Mouse (Mus musculus) Patski (cell line): Measurements from ENCODE around the gene Enpp1. TPM values are rescaled to one million over a fixed set of nuclear protein-coding genes. Genes with fewer than 3 reads are reported as not detected.

Source experiments
- ATAC-seq: fragments of 100-300 bp; one replicate; pipeline ENCODE4 v1.8.0; 2021
- CTCF ChIA-PET: fragments of 350-600 bp; sonication (Branson Sonifier 250); formaldehyde crosslinking; loops from one replicate; lab custom pipeline; 2022; ENCODE audit warnings: inconsistent platforms; lab: Charles Lee
- POLR2A ChIA-PET: fragments of 350-600 bp; sonication (Branson Sonifier 250); formaldehyde crosslinking; loops from one replicate; lab custom pipeline; 2022; ENCODE audit warnings: antibody characterized with exemption, inconsistent platforms; lab: Charles Lee
- DNase-seq: peaks from one replicate; pipeline ENCODE4 v3.0.0-alpha.2; 2011; ENCODE audit warnings: low read depth, low spot score
- H3K27me3 ChIP-seq: fragments of 371-371 bp; one replicate; pipeline ENCODE4 v1.5.1; 2021
- CTCF ChIP-seq: fragments of 100-300 bp; IDR thresholded peaks from one replicate; pipeline ENCODE4 v1.5.1; 2021
- in situ Hi-C: fragments of 300-500 bp; cut with MboI; formaldehyde crosslinking; loops from 3 replicates; pipeline ENCODE4 v1.11.1; 2018; ENCODE audit warnings: low pct_unique_long_range_greater_than_20kb, mixed read lengths
- polyA plus RNA-seq: library from polyadenylated mRNA; unstranded; gene quantifications from one replicate; pipeline ENCODE4 v1.2.3, GENCODE M21; 2021

Gene Enpp1
- 4.0 TPM for polyA plus RNA-seq

DNA sequence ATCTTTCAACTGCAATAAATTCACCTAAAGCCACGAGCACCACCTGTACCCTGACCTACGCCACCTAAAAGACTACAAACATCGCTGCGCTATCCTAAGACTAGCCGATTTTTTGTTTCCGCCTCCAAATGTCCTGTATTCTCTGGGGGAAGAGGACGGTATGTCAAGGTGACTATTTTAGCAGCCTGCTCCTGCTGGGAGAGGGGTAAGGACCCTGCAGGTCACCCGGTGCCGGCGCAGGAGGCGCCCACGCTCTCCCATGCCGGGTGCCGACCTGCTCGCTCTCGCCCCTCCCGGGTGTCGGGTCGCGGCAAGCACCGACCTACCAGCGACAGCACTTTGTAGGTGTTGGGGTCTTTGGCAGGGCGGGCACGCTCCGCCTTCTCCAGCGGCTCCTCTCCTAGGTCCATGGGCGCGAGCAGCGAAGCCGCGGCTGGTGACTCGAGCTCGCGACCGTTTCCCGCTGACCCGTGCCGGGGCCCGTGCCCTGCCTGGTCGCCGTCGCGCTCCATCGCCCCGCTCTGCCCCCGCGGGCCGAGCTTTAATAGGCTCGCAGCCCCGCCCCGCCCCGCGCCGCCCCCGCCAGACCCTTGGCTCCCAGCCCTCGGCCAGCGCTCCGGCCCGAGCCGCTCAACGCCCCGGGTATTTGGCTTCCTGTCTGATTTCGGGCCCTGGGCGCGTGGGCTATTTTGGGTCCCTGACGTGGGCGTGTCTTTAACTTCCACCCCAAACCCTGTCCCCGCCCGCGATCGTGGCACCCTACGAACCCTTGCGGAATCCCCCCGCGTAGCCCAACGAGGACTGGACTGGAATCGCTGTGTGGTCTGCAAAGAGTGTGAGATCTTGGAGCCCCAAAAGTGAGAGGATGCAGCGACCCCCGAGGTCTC lies at the start of gene Enpp1:
Gene Enpp1 (minus strand): TSS at position 680 of the 887 bp plus-strand sequence.
- ATAC-seq (peak; percentile 58), DNase-seq (no peak)
- H3K27me3 ChIP-seq = no peaks in the 10 kb centered on the region
- POLR2A ChIA-PET = no interaction called here
- in situ Hi-C loops = no loop called here
- TF ChIP-seq CTCF = no peak
- CTCF ChIA-PET = interaction anchor here (1.4 kb wide), 1 partner anchor 8 kb away, joined by 3 read pairs; no protein-coding TSS in a partner anchor

DNA sequence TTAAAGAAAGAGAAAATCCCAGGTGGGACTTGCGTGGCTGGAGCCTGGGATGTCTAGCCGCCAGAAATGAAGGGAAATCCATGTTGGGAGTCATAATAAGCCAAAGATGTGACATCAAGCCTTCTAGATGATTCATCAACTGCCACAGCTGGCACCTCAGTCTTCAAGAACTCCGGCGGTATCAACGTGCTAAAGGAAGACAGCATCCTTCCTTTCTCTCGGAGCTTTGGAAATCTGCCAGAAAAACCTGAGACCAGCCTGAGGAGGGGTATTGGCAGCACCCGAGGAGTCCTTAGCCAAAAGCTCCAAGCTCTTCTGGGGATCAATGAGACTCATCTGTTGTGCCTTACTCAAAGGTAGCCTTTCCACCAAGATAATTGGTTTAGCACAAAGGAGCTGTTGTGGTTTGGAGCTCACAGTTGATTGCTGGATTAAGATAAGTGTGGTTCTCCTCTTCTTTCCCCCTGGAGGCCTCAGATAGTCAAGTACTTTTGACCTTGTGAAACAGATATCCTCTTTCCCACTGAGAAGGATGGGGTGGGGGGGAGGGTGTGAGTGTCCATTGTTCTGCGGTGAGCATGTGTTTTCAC lies 46.5 kb upstream of the Enpp1 start:
- TF ChIP-seq CTCF = no peak
- DNase-seq = no peak

DNA sequence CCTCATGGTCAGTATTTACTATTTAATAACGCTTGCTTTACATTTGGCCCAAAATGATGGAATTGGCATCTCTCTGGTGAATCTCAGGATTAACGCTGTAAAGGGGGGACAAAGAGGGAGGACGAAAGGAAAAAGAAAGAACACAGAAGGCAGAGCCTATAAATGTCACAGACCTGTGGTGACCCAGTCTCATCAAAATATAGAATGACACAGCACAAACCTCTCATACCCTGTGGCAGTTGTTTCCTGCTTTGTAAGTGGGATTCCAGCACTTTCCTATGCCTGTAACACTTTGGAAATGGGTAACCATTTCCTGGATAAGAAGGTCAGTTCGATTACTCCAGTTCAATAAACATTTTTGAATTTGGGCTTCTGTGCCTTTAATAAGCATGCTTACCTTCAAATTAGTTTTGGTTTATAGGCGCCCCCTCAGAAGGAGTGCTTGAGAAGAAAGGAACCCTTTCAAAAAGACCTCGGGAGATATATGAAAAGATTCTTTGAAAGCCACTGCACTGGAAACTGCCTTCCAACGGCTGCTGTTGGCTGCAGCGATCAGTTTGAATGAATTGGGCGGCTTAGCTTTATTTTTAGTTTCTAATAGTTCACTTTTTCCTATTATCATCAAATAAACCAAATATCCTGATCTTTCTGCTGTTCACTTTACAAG lies 43.0 kb upstream of the Enpp1 start:
- H3K27me3 ChIP-seq = no peaks in the 10 kb centered on the region
- TF ChIP-seq CTCF = no peak
- DNase-seq = no peak
- in situ Hi-C loops = no loop called here
- POLR2A ChIA-PET = no interaction called here
- CTCF ChIA-PET = no interaction called here
- ATAC-seq = no peak

More for the DNA sequence above, 46.5 kb upstream of the Enpp1 start:
- ChIA-PET CTCF (interaction anchor here (0.9 to 1.2 kb wide), 2 partner anchors 31 to 35 kb away, joined by 3 read pairs; no protein-coding TSS in a partner anchor), POLR2A (no interaction called here)
- H3K27me3 ChIP-seq = no peaks in the 10 kb centered on the region
- no peak for ATAC-seq
- in situ Hi-C loops = no loop called here

DNA sequence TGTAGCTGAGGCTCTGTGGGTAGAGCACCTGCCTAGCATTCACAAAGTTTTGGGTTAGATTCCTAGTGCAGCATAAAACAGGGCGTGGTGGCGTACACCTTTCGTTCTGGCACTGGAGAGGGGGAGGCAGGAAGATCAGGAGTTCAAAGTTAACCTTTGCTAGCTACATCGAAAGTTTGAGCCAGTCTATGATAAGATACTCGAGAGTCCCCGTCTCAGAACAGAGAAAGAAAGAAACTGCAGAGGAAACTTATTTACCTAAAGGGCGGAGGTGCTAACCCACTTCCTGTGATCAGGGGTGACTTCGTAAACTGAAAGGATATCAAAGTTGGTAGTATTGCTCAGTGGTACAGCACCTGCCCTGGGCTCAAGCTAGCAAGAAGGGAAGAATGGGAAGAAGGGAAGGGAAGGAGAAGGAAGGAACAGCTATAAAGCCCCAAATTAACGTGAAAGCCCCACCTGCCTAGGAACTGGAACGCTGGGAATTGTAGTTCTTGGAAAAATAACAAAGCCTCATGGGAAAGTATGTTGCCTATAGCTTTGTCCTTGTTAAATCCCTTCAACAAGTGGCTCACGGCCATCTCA lies 42.4 kb upstream of the Enpp1 start:
- ChIA-PET CTCF (no interaction called here), POLR2A (no interaction called here)
- H3K27me3 ChIP-seq = no peaks in the 10 kb centered on the region
- ATAC-seq = no peak
- in situ Hi-C loops = no loop called here
- DNase-seq = no peak
- no peak for TF ChIP-seq CTCF

DNA sequence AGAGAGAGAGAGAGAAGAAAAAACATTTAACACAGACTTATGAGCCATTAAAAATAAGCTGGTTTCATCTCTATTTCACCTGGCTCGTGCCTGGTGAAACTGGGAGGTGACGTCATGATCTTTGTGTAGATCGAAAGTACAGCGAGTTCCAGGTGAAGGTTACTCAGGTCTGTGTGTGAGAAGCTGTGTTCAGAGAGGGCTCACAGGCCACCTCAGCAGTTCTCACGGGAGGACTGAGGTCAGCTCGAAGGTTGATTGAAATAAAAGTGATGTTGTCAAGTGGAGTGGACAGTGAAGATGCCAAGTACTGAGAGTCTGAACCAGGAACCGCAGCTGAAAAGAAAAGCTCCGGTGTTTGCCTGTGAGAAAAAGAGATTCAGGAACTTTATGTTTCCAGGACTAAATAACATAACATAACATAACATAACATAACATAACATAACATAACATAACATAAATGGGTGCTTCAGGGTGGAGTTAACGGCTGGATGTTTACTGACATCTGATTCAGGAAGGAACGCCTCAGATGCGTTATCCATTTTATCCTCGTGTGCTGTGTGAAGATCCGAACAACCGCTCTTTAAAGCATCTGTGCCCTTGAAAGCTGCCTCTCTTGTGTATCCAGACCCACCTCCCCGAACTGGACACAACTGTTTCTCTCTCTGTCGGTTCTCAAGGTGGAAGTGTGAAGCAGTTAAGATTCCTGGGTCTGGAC lies 41.7 kb upstream of the Enpp1 start:
- TF ChIP-seq CTCF = no peak
- no peak for DNase-seq
- ChIA-PET CTCF (no interaction called here), POLR2A (no interaction called here)
- ATAC-seq = no peak
- no peaks in the 10 kb centered on the region for H3K27me3 ChIP-seq
- in situ Hi-C loops = no loop called here

DNA sequence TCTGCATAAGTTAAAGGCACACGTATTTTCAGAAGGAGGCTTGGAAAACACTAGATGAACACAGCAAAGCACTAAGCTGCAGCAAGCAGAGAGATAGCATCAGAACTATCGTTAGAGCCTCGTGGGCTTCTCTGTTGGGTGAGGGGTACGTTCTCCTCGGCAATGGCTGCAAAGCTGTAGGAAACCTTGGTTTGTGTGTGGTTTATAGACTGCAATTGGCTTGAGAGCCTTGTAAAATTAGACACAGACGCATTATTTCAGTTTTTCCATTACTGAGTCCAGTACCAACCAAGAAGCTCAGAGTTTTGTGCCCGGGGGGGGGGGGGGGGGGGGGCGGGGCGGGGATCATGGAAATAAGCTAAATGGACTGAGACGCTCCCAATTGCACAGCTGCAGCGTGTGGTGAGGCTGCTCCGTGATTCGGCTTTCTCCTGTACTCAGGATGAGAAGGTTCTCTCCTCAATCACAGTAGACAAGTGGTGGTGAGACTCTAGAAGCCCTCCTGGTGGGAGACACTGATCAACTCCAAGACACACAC lies 31.1 kb upstream of the Enpp1 start:
- H3K27me3 ChIP-seq = no peaks in the 10 kb centered on the region
- no peak for TF ChIP-seq CTCF
- ChIA-PET POLR2A (no interaction called here), CTCF (no interaction called here)
- in situ Hi-C loops = no loop called here
- ATAC-seq (no peak), DNase-seq (no peak)

DNA sequence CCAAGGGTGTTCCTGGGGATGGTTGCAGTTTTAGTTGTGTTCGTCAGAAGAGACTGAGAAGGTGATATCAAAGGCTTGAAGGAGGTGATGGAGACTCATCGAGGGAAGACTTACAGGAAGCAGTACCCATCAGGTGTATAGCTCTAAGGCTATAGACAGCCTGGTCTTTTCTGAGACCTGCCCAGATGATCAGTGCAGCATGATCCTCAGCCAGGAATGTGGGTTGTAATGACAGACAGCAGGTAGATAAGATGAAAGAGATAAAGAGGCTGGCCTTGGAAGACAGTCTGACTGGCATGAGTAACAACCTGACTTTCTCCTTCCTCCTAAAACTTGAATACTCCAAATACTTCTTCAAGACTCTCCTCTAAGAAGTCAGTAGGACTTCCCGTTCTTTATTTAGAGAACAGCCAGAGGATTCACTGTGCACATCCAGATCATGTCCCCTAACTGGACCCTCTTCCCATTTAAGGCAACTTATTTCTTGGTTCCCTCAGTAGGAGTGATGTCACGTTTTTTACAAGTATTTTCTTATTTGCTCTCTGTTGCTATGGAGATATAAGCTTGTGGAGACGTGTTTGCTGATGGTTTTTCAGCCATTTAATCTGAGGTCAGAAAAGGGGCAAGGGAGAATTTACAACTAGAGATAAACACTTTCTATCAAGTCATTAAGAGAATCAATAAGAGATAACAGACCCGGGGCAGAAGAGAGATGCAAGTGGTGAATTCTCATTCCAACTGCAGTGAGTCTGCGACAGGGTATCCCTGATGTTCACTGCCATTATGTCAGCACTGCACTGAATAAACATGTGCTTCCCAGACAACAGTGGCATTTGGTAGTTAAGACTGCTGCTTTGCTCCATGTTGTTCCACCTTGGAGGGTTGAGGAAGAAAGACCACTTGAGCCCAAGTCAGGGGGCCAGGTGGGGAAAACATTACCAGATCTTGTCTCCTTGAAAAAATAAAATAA lies 29.6 kb upstream of the Enpp1 start:
- TF ChIP-seq CTCF = no peak
- H3K27me3 ChIP-seq = no peaks in the 10 kb centered on the region
- DNase-seq = no peak
- ATAC-seq = no peak
- POLR2A ChIA-PET = no interaction called here
- in situ Hi-C loops = no loop called here
- CTCF ChIA-PET = no interaction called here

DNA sequence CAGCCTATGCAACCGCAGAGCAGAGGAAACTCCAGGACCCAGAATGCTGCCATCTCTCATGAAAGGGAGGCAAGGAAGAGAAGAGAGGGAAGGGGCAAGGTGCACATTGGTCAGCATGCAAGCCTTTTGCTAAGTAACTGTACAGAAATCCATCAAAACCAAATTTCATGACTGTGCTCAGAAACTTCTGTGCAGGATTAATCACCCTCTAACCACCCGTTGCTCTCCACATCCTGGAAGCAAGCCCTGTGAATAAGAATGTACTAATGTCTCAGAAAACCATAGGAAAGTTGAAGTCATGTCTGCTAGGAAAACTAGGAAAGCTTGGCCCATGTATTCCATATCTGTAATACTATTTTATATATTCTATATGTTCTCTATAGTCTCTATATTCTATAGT lies 27.2 kb upstream of the Enpp1 start:
- in situ Hi-C loops = no loop called here

DNA sequence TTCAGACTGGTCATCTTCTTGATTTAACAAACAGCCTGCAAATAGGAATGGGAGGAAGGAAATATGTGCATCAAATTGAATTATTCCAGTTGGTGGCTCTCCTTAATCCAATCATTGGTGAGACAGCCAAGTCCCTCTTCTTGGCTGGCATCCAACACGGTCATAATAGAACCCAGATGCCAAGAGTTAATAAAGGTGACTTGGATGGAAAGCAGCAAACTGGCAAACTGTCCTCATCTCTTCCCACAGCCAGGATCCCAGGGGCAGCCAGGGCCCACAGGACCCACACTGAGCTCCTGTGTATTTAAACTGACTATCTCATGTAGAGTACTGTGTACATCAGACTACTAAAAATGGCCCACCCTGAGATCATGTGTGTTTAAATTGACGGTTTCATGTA lies 26.5 kb upstream of the Enpp1 start:
- no peaks in the 10 kb centered on the region for H3K27me3 ChIP-seq
- no peak for ATAC-seq
- CTCF ChIA-PET = interaction anchor here (1.3 kb wide), 1 partner anchor 11 kb away, joined by 5 read pairs; no protein-coding TSS in a partner anchor
- POLR2A ChIA-PET = no interaction called here
- no peak for DNase-seq
- in situ Hi-C loops = no loop called here
- TF ChIP-seq CTCF = no peak

More for the DNA sequence above, 27.2 kb upstream of the Enpp1 start:
- ChIA-PET CTCF (interaction anchor here (1.3 kb wide), 1 partner anchor 10 kb away, joined by 5 read pairs; no protein-coding TSS in a partner anchor), POLR2A (no interaction called here)
- TF ChIP-seq CTCF = no peak
- H3K27me3 ChIP-seq = no peaks in the 10 kb centered on the region
- ATAC-seq (no peak), DNase-seq (no peak)
